Mouse (Mus musculus): ENCODE data around the gene Xab2.

GRCm38 (mm10) chr8:3599219-3599618, 21.9 kb downstream of the Xab2 start:
- TF ChIP-seq CTCF (IDR thresholded peaks at IDR 0.05; ENCODE audit: extremely low read depth, insufficient read depth, low read length) (no peak), POLR2A (IDR thresholded peaks at IDR 0.05; ENCODE audit: extremely low read depth, insufficient read depth, low read length) (no peak)
